In the genomic region with DNA sequence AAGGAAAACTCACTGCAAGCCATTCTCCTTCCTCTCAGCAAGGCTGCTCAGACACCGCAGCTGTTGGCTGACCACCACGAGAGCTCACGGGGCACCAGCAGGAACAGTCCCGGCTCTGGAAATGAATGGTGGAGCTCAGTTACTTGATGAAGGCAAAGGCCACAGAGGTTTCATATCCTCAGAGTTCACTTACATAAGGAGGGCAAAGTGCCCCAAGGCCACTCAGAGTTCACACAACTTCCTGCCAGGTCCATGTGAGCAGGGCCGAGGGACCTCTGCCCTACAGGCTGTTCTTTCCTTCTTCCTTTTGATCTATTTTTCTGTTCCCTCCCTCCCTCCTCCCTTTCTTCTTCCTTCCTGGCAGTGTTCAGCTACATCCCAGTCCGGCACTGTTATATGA, we compare ENCODE assay signal across 9 mouse cellular contexts. TPM values are rescaled to one million over a fixed set of nuclear protein-coding genes. Genes with fewer than 3 reads are reported as not detected.
A peak's percentile ranks its signal among the peaks of the same experiment; 100 is the strongest.
DNase-seq lines count a peak whose midpoint lies in the region; ATAC-seq and TF ChIP-seq lines count a peak whose summit lies in the region.
"Had no signal": no experiment of that assay in that cellular context is flagged by ENCODE, and none has a peak within 500 bp of the region (broad histone marks: within the 10 kb centered on the region; RNA-seq: fewer than 3 reads in every experiment).

No protein-coding gene starts in this region.

- TF ChIP-seq CTCF in hindbrain, postnatal 0 days (IDR thresholded peaks at IDR 0.05; ENCODE audit: low read depth): no peak

- intact Hi-C loops in left cerebral cortex, postnatal 36 days (cut with DNase I): no loop called here

- WGBS in midbrain, embryonic 12.5 days: 76% methylated on average over 6 of the region's 6 CpGs
- 75% methylated on average over 6 of the region's 6 CpGs for WGBS in midbrain, embryonic 11.5 days
- 25% methylated on average over 6 of the region's 6 CpGs for WGBS in embryonic facial prominence, embryonic 15.5 days
- 40% methylated on average over 6 of the region's 6 CpGs for WGBS in hindbrain, postnatal 0 days
- 46% methylated on average over 6 of the region's 6 CpGs for WGBS in liver, embryonic 11.5 days
- 21% methylated on average over 6 of the region's 6 CpGs for WGBS in stomach, embryonic 14.5 days

- H3K4me3 ChIP-seq in midbrain, embryonic 12.5 days: no peak overlapping the region
- no peak overlapping the region for H3K4me3 ChIP-seq in midbrain, embryonic 11.5 days (ENCODE audit: low read depth, low read length)
- H3K4me3 ChIP-seq in embryonic facial prominence, embryonic 15.5 days (replicated peaks): no peak overlapping the region
- H3K4me3 ChIP-seq in hindbrain, postnatal 0 days (ENCODE audit: low read length): no peak overlapping the region
- peak overlapping the region; percentile 3; the same call in 1 of the 2 replicates for H3K4me3 ChIP-seq in liver, embryonic 11.5 days (ENCODE audit: low read depth, low read length)
- H3K4me3 ChIP-seq in stomach, embryonic 14.5 days (ENCODE audit: low read depth, low read length): no peak overlapping the region

- no peak for DNase-seq in midbrain, embryonic 11.5 days (ENCODE audit: low spot score, missing footprints)
- peak; percentile 16 for DNase-seq in hindbrain, postnatal 0 days (ENCODE audit: low spot score)
- no peak for DNase-seq in liver, embryonic 11.5 days (ENCODE audit: low spot score)
- DNase-seq in left cerebral cortex, postnatal 36 days (ENCODE audit: low spot score in 2 of 2): no peak
- DNase-seq in natural killer cell, adult 2 months (ENCODE audit: low spot score in 2 of 2): no peak

- no peak overlapping the region for H3K4me2 ChIP-seq in midbrain, embryonic 12.5 days (replicated peaks)
- H3K4me2 ChIP-seq in midbrain, embryonic 11.5 days: no peak overlapping the region
- H3K4me2 ChIP-seq in embryonic facial prominence, embryonic 15.5 days (replicated peaks): no peak overlapping the region
- peak overlapping the region; percentile 25; the same call in 1 of the 2 replicates for H3K4me2 ChIP-seq in hindbrain, postnatal 0 days (ENCODE audit: low read depth, low read length)
- H3K4me2 ChIP-seq in liver, embryonic 11.5 days: peak overlapping the region; percentile 36; the same call in 1 of the 2 replicates
- H3K4me2 ChIP-seq in stomach, embryonic 14.5 days (replicated peaks; ENCODE audit: low read depth, low read length): peak overlapping the region; percentile 25

- 0 out of 2 replicates have a peak, but pooled peaks cover 4% of the 10 kb centered on the region for H3K4me1 ChIP-seq in midbrain, embryonic 12.5 days
- H3K4me1 ChIP-seq in midbrain, embryonic 11.5 days (ENCODE audit: control insufficient read depth, insufficient read depth, low read length): no peaks in the 10 kb centered on the region
- 0 out of 2 replicates have a peak, but pooled peaks cover 4% of the 10 kb centered on the region for H3K4me1 ChIP-seq in embryonic facial prominence, embryonic 15.5 days
- H3K4me1 ChIP-seq in hindbrain, postnatal 0 days (ENCODE audit: insufficient read depth, low read length): no peaks in the 10 kb centered on the region
- H3K4me1 ChIP-seq in liver, embryonic 11.5 days (replicated peaks; ENCODE audit: control insufficient read depth, insufficient read depth, low read length): no peaks in the 10 kb centered on the region; the same call in 1 of the 2 replicates
- peaks cover 7% of the 10 kb centered on the region; the same call in 1 of the 2 replicates for H3K4me1 ChIP-seq in stomach, embryonic 14.5 days (ENCODE audit: control insufficient read depth, insufficient read depth, low read length)

- no peak overlapping the region for H3K9ac ChIP-seq in midbrain, embryonic 12.5 days (replicated peaks)
- H3K9ac ChIP-seq in midbrain, embryonic 11.5 days (ENCODE audit: low read length): no peak overlapping the region
- no peak overlapping the region for H3K9ac ChIP-seq in embryonic facial prominence, embryonic 15.5 days
- H3K9ac ChIP-seq in hindbrain, postnatal 0 days (replicated peaks; ENCODE audit: low read length): no peak overlapping the region
- H3K9ac ChIP-seq in liver, embryonic 11.5 days (ENCODE audit: low read depth, low read length): no peak overlapping the region
- 0 out of 2 replicates have a peak overlapping the region, but pooled peaks have one; percentile 6 for H3K9ac ChIP-seq in stomach, embryonic 14.5 days (replicated peaks; ENCODE audit: low read depth, low read length)

- no peaks in the 10 kb centered on the region for H3K9me3 ChIP-seq in midbrain, embryonic 12.5 days
- H3K9me3 ChIP-seq in midbrain, embryonic 11.5 days (ENCODE audit: control insufficient read depth, low read length): no peaks in the 10 kb centered on the region
- H3K9me3 ChIP-seq in embryonic facial prominence, embryonic 15.5 days (replicated peaks): no peaks in the 10 kb centered on the region
- no peaks in the 10 kb centered on the region for H3K9me3 ChIP-seq in hindbrain, postnatal 0 days (ENCODE audit: low read length)
- H3K9me3 ChIP-seq in liver, embryonic 11.5 days (ENCODE audit: control insufficient read depth, low read length): no peaks in the 10 kb centered on the region
- no peaks in the 10 kb centered on the region for H3K9me3 ChIP-seq in stomach, embryonic 14.5 days (ENCODE audit: control insufficient read depth, low read depth, low read length)

- 0 out of 2 replicates have a peak, but pooled peaks cover under 1% of the 10 kb centered on the region for H3K36me3 ChIP-seq in midbrain, embryonic 12.5 days
- no peaks in the 10 kb centered on the region for H3K36me3 ChIP-seq in midbrain, embryonic 11.5 days (ENCODE audit: control insufficient read depth, insufficient read depth, low read length)
- 0 out of 2 replicates have a peak, but pooled peaks cover 3% of the 10 kb centered on the region for H3K36me3 ChIP-seq in embryonic facial prominence, embryonic 15.5 days
- no peaks in the 10 kb centered on the region for H3K36me3 ChIP-seq in hindbrain, postnatal 0 days (ENCODE audit: insufficient read depth, low read length)
- H3K36me3 ChIP-seq in liver, embryonic 11.5 days (ENCODE audit: control insufficient read depth, insufficient read depth, low read length): no peaks in the 10 kb centered on the region
- H3K36me3 ChIP-seq in stomach, embryonic 14.5 days (ENCODE audit: control insufficient read depth, insufficient read depth, low read length): no peaks in the 10 kb centered on the region

- no peaks in the 10 kb centered on the region for H3K27me3 ChIP-seq in midbrain, embryonic 12.5 days
- H3K27me3 ChIP-seq in midbrain, embryonic 11.5 days (ENCODE audit: control insufficient read depth, insufficient read depth, low read length): no peaks in the 10 kb centered on the region
- H3K27me3 ChIP-seq in embryonic facial prominence, embryonic 15.5 days: no peaks in the 10 kb centered on the region
- H3K27me3 ChIP-seq in hindbrain, postnatal 0 days (ENCODE audit: insufficient read depth, low read length): no peaks in the 10 kb centered on the region
- no peaks in the 10 kb centered on the region for H3K27me3 ChIP-seq in liver, embryonic 11.5 days (replicated peaks; ENCODE audit: control insufficient read depth, insufficient read depth, low read length)
- no peaks in the 10 kb centered on the region for H3K27me3 ChIP-seq in stomach, embryonic 14.5 days (ENCODE audit: control insufficient read depth, insufficient read depth, low read length)
- H3K27me3 ChIP-seq: Patski had no signal

- 0 out of 2 replicates have a peak overlapping the region, but pooled peaks have one; percentile 25 for H3K27ac ChIP-seq in midbrain, embryonic 12.5 days (replicated peaks)
- no peak overlapping the region for H3K27ac ChIP-seq in midbrain, embryonic 11.5 days (ENCODE audit: low read depth, low read length)
- H3K27ac ChIP-seq in embryonic facial prominence, embryonic 15.5 days (replicated peaks): 0 out of 2 replicates have a peak overlapping the region, but pooled peaks have one; percentile 41
- peak overlapping the region; percentile 60; the same call in 1 of the 2 replicates for H3K27ac ChIP-seq in hindbrain, postnatal 0 days
- H3K27ac ChIP-seq in liver, embryonic 11.5 days (ENCODE audit: low read depth, low read length): peak overlapping the region; percentile 21
- H3K27ac ChIP-seq in stomach, embryonic 14.5 days (ENCODE audit: low read length): peak overlapping the region; percentile 80

- no peak for ATAC-seq in midbrain, embryonic 12.5 days (ENCODE audit: low FRiP score, low read depth)
- ATAC-seq in midbrain, embryonic 11.5 days (ENCODE audit: low FRiP score): no peak
- ATAC-seq in embryonic facial prominence, embryonic 15.5 days (ENCODE audit: insufficient number of reproducible peaks, low FRiP score, low TSS enrichment, low read depth): no peak
- ATAC-seq in hindbrain, postnatal 0 days: no peak
- ATAC-seq in liver, embryonic 11.5 days (replicated peaks; ENCODE audit: low FRiP score): no peak
- ATAC-seq in stomach, embryonic 14.5 days (ENCODE audit: insufficient number of reproducible peaks, insufficient read depth, low FRiP score, low read depth): peak; percentile 11; the same call in 1 of the 2 replicates
- ATAC-seq: Patski had no signal

RNA-seq across cellular contexts. Expression of a gene that starts 4.6 kb away (rescaled TPM):
- polyA plus RNA-seq in midbrain, embryonic 12.5 days (2016; fragmentation: Nextera tagmentation; extraction: Ambion mirVana): 61.8 and 63.0 TPM in 2 replicates
- 67.9 and 68.3 TPM in 2 replicates for polyA plus RNA-seq in midbrain, embryonic 11.5 days (2014; fragmentation: Nextera tagmentation; extraction: Ambion mirVana)
- 66.5 and 68.9 TPM in 2 replicates for polyA plus RNA-seq in embryonic facial prominence, embryonic 15.5 days (2015; fragmentation: Nextera tagmentation; extraction: Ambion mirVana)
- 34.6 and 72.7 TPM in 2 replicates for total RNA-seq in hindbrain, postnatal 0 days (2014; rRNA removed)
- polyA plus RNA-seq in hindbrain, postnatal 0 days (2015; fragmentation: Nextera tagmentation; extraction: Ambion mirVana): 46.3 and 54.9 TPM in 2 replicates
- 95.1 and 110 TPM in 2 replicates for polyA plus RNA-seq in liver, embryonic 11.5 days (2014; fragmentation: Nextera tagmentation; extraction: Ambion mirVana)
- polyA plus RNA-seq in stomach, embryonic 14.5 days (2014; fragmentation: Nextera tagmentation; extraction: Ambion mirVana): 84.8 and 96.8 TPM in 2 replicates
- 10 to 100 TPM; 29.6 to 33.9 TPM for total RNA-seq in left cerebral cortex, postnatal 36 days (2021)

RNA-seq across cellular contexts. Expression of a gene that starts 4.8 kb away (rescaled TPM):
- 9.0 and 10.1 TPM in 2 replicates for polyA plus RNA-seq in midbrain, embryonic 12.5 days (2016; fragmentation: Nextera tagmentation; extraction: Ambion mirVana)
- polyA plus RNA-seq in midbrain, embryonic 11.5 days (2014; fragmentation: Nextera tagmentation; extraction: Ambion mirVana): 5.3 and 5.4 TPM in 2 replicates
- polyA plus RNA-seq in embryonic facial prominence, embryonic 15.5 days (2015; fragmentation: Nextera tagmentation; extraction: Ambion mirVana): 9.8 and 12.5 TPM in 2 replicates
- 11.0 and 11.1 TPM in 2 replicates for total RNA-seq in hindbrain, postnatal 0 days (2014; rRNA removed)
- polyA plus RNA-seq in hindbrain, postnatal 0 days (2015; fragmentation: Nextera tagmentation; extraction: Ambion mirVana): 14.8 and 15.7 TPM in 2 replicates
- polyA plus RNA-seq in liver, embryonic 11.5 days (2014; fragmentation: Nextera tagmentation; extraction: Ambion mirVana): 4.2 and 4.5 TPM in 2 replicates
- 9.8 and 10.3 TPM in 2 replicates for polyA plus RNA-seq in stomach, embryonic 14.5 days (2014; fragmentation: Nextera tagmentation; extraction: Ambion mirVana)
- total RNA-seq in left cerebral cortex, postnatal 36 days (2021): 10 to 100 TPM; 18.1 to 24.5 TPM

RNA-seq across cellular contexts. Expression of a gene that starts 21.7 kb away (rescaled TPM):
- polyA plus RNA-seq in midbrain, embryonic 12.5 days (2016; fragmentation: Nextera tagmentation; extraction: Ambion mirVana): 49.2 and 50.7 TPM in 2 replicates
- 47.4 and 48.9 TPM in 2 replicates for polyA plus RNA-seq in midbrain, embryonic 11.5 days (2014; fragmentation: Nextera tagmentation; extraction: Ambion mirVana)
- polyA plus RNA-seq in embryonic facial prominence, embryonic 15.5 days (2015; fragmentation: Nextera tagmentation; extraction: Ambion mirVana): 30.7 and 34.6 TPM in 2 replicates
- 21.9 and 28.8 TPM in 2 replicates for total RNA-seq in hindbrain, postnatal 0 days (2014; rRNA removed)
- 19.0 and 22.1 TPM in 2 replicates for polyA plus RNA-seq in hindbrain, postnatal 0 days (2015; fragmentation: Nextera tagmentation; extraction: Ambion mirVana)
- 41.9 and 47.3 TPM in 2 replicates for polyA plus RNA-seq in liver, embryonic 11.5 days (2014; fragmentation: Nextera tagmentation; extraction: Ambion mirVana)
- 39.8 and 43.1 TPM in 2 replicates for polyA plus RNA-seq in stomach, embryonic 14.5 days (2014; fragmentation: Nextera tagmentation; extraction: Ambion mirVana)
- total RNA-seq in left cerebral cortex, postnatal 36 days (2021): 10 to 100 TPM; 35.8 to 42.8 TPM

RNA-seq across cellular contexts. Expression of a gene that starts 56.2 kb away (rescaled TPM):
- 26.6 and 27.5 TPM in 2 replicates for polyA plus RNA-seq in midbrain, embryonic 12.5 days (2016; fragmentation: Nextera tagmentation; extraction: Ambion mirVana)
- 21.6 and 23.0 TPM in 2 replicates for polyA plus RNA-seq in midbrain, embryonic 11.5 days (2014; fragmentation: Nextera tagmentation; extraction: Ambion mirVana)
- polyA plus RNA-seq in embryonic facial prominence, embryonic 15.5 days (2015; fragmentation: Nextera tagmentation; extraction: Ambion mirVana): 12.9 and 13.7 TPM in 2 replicates
- 16.6 and 18.6 TPM in 2 replicates for total RNA-seq in hindbrain, postnatal 0 days (2014; rRNA removed)
- 10.0 and 10.3 TPM in 2 replicates for polyA plus RNA-seq in hindbrain, postnatal 0 days (2015; fragmentation: Nextera tagmentation; extraction: Ambion mirVana)
- 23.5 and 24.5 TPM in 2 replicates for polyA plus RNA-seq in liver, embryonic 11.5 days (2014; fragmentation: Nextera tagmentation; extraction: Ambion mirVana)
- 25.6 and 26.6 TPM in 2 replicates for polyA plus RNA-seq in stomach, embryonic 14.5 days (2014; fragmentation: Nextera tagmentation; extraction: Ambion mirVana)
- total RNA-seq in left cerebral cortex, postnatal 36 days (2021): 10 to 100 TPM; 17.1 to 30.2 TPM

Comparison
In these comparisons a context has a peak if more than half of its experiments do, and no peak if none do; other contexts are left out.
1. H3K4me2 ChIP-seq: peak in hindbrain, postnatal 0 days (single experiment), liver, embryonic 11.5 days (single experiment) and stomach, embryonic 14.5 days (single experiment); none in midbrain, embryonic 12.5 days (single experiment), midbrain, embryonic 11.5 days (single experiment) and embryonic facial prominence, embryonic 15.5 days (single experiment).